Mouse (Mus musculus): Measurements from ENCODE around the gene Tubgcp6.

The Tubgcp6 gene

GRCm38 (mm10) chr15:89061761-89062517 lies 61.0 kb downstream of the Tubgcp6 start:
- DNase-seq: no peak

GRCm38 (mm10) chr15:89060811-89061460 lies 62.0 kb downstream of the Tubgcp6 start:
- DNase-seq: no peak

- no peak for DNase-seq
Observed at GRCm38 (mm10) chr15:89060032-89060681, 62.8 kb downstream of the Tubgcp6 start.

GRCm38 (mm10) chr15:89059161-89059931 lies 63.6 kb downstream of the Tubgcp6 start, which contains the start of gene Panx2:
Panx2 (plus strand) TSS chr15:89059734.
- no peak for DNase-seq

GRCm38 (mm10) chr15:89058736-89059135 lies 64.2 kb downstream of the Tubgcp6 start:
- no peak for DNase-seq

- no peak for DNase-seq
Observed at GRCm38 (mm10) chr15:89054666-89055065, 68.2 kb downstream of the Tubgcp6 start.
